Mouse (Mus musculus) liver, embryonic 11.5 days (tissue): Measurements from ENCODE around the gene Bpifc. TPM values are rescaled to one million over a fixed set of nuclear protein-coding genes. Genes with fewer than 3 reads are reported as not detected.
A peak's percentile ranks its signal among the peaks of the same experiment; 100 is the strongest.

Experiments used
- ATAC-seq: fragments of 200-750 bp; cut with Nextera tagmentation; replicated peaks from 2 replicates; pipeline ENCODE4 v1.8.0; 2017; ENCODE audit warnings: moderate number of reproducible peaks, mild to moderate bottlenecking, moderate TSS enrichment, moderate library complexity; ENCODE audit not compliant: low FRiP score
- DNase-seq: peaks from one replicate; pipeline ENCODE4 v3.0.0-alpha.2; 2017; ENCODE audit warnings: low spot score
- H3K27ac ChIP-seq: fragments of 300-500 bp; sonication (generic); 2 replicates; pipeline ENCODE4 v1.5.1; 2014; ENCODE audit warnings: mild to moderate bottlenecking, low read depth, low read length, control low read depth
- H3K27me3 ChIP-seq: fragments of 300-500 bp; sonication (generic); replicated peaks from 2 replicates; pipeline ENCODE4 v1.6.1; 2014; ENCODE audit warnings: low read length, mixed read lengths; ENCODE audit not compliant: control insufficient read depth, insufficient read depth
- H3K36me3 ChIP-seq: fragments of 300-500 bp; sonication (generic); 2 replicates; pipeline ENCODE4 v1.6.1; 2014; ENCODE audit warnings: mild to moderate bottlenecking, low read length, moderate library complexity, mixed read lengths; ENCODE audit not compliant: control insufficient read depth, insufficient read depth
- H3K4me1 ChIP-seq: fragments of 300-500 bp; sonication (generic); replicated peaks from 2 replicates; pipeline ENCODE4 v1.6.1; 2014; ENCODE audit warnings: low read length, mixed read lengths; ENCODE audit not compliant: control insufficient read depth, insufficient read depth
- H3K4me2 ChIP-seq: fragments of 300-500 bp; sonication (generic); 2 replicates; pipeline ENCODE4 v1.6.1; 2014; ENCODE audit warnings: mild to moderate bottlenecking, control low read depth, moderate library complexity
- H3K4me3 ChIP-seq: fragments of 300-500 bp; sonication (generic); 2 replicates; pipeline ENCODE4 v1.5.1; 2014; ENCODE audit warnings: low read depth, low read length, control low read depth
- H3K9ac ChIP-seq: fragments of 300-500 bp; sonication (generic); 2 replicates; pipeline ENCODE4 v1.6.1; 2014; ENCODE audit warnings: low read depth, low read length, control low read depth
- H3K9me3 ChIP-seq: fragments of 300-500 bp; sonication (generic); 2 replicates; pipeline ENCODE4 v1.6.1; 2016; ENCODE audit warnings: low read length, inconsistent platforms, mixed read lengths; ENCODE audit not compliant: control insufficient read depth
- WGBS: fragments of 180-500 bp; shearing (Covaris S2); extraction: QIAGEN DNeasy Blood & Tissue Kit; methylation state at CpG from one replicate; pipeline ENCODE4 v1.1.7; 2014; 5-methylcytosine and 5-hydroxymethylcytosine counted together
- polyA plus RNA-seq: library from polyadenylated mRNA; unstranded; fragments of >200 nt; fragmentation: Nextera tagmentation; extraction: Ambion mirVana; gene quantifications from 2 replicates; pipeline ENCODE4 v1.2.1, GENCODE M21; 2014

Bpifc gene
- not detected in 2 replicates for polyA plus RNA-seq

DNA sequence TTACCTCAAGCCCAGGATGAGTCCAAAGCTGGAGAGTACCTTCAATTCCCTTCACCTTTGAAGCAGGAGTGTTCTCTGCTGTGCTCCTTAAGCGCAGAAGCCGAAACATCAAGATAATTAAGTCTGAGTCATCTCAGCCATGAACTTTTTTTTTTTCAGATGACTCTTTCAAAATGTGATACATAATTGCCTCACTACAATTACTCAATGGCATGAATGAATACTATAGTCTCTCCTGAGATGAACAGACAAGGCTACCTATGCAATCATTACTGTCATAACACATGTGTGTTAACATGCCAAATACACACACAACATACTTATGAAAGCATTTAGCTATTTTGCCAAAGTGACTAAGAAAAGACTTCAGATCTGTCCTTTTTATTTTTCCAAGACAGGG, at the start of gene Bpifc:
Bpifc (minus strand) TSS at position 115 of the 400 bp plus-strand sequence.
- Histone ChIP-seq H3K4me3 (no peak within 1 kb of the TSS), H3K4me2 (no peak within 1 kb of the TSS), H3K27ac (no peak within 1 kb of the TSS), H3K9me3 (no peaks in the 10 kb centered on the region), H3K27me3 (no peaks in the 10 kb centered on the region), H3K9ac (no peak within 1 kb of the TSS), H3K4me1 (no peaks in the 10 kb centered on the region), H3K36me3 (no peaks in the 10 kb centered on the region)
- 84% methylated on average over 2 of the region's 2 CpGs for WGBS
- ATAC-seq = no peak
- DNase-seq = no peak

- 76% methylated on average over 3 of the region's 3 CpGs for WGBS
- no peak overlapping the region for H3K4me2 ChIP-seq
- H3K27ac ChIP-seq = no peak overlapping the region
- ATAC-seq = no peak
- peaks cover 2% of the 10 kb centered on the region; the same call in 1 of the 2 replicates for H3K9me3 ChIP-seq
- H3K4me3 ChIP-seq = no peak overlapping the region
- H3K36me3 ChIP-seq = no peaks in the 10 kb centered on the region
- H3K4me1 ChIP-seq = no peaks in the 10 kb centered on the region
- H3K9ac ChIP-seq = no peak overlapping the region
- no peak for DNase-seq
- H3K27me3 ChIP-seq = no peaks in the 10 kb centered on the region
These were observed 48.6 kb upstream of the Bpifc start for GRCm38 (mm10) chr10:86060267-86060666.

DNA sequence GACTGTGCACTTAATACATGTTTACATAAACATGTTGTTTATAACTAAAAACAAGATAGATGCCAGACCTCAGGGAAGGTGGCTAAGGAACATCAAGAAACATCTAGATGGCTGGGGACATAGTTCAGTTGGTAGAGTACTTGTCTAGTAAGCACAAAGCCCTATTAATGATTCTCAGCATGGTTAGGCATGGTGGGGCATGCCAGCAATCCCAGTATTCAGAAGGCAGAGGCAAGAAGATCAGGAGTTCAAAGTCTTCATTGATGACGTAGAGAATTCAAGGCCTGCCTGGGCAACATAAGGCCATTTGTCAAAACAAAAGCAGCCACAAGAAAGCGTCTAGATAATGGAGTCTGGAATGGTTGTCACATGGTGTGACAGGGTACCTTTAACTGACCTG, 46.0 kb upstream of the Bpifc start:
- no peak overlapping the region for H3K9ac ChIP-seq
- H3K4me1 ChIP-seq = peaks cover 7% of the 10 kb centered on the region
- no peaks in the 10 kb centered on the region for H3K36me3 ChIP-seq
- H3K27ac ChIP-seq = no peak overlapping the region
- 80% methylated on average over 2 of the region's 2 CpGs for WGBS
- H3K27me3 ChIP-seq = no peaks in the 10 kb centered on the region
- ATAC-seq (no peak), DNase-seq (no peak)
- H3K9me3 ChIP-seq = peaks cover 2% of the 10 kb centered on the region; the same call in 1 of the 2 replicates
- no peak overlapping the region for H3K4me3 ChIP-seq
- H3K4me2 ChIP-seq = no peak overlapping the region

GRCm38 (mm10) chr10:86057286-86057685, 45.6 kb upstream of the Bpifc start:
- no peak overlapping the region for H3K27ac ChIP-seq
- WGBS = 85% methylated on average over 11 of the region's 11 CpGs
- no peaks in the 10 kb centered on the region for H3K27me3 ChIP-seq
- no peak overlapping the region for H3K4me2 ChIP-seq
- H3K9ac ChIP-seq = no peak overlapping the region
- DNase-seq (no peak), ATAC-seq (no peak)
- H3K9me3 ChIP-seq = peaks cover 2% of the 10 kb centered on the region; the same call in 1 of the 2 replicates
- no peaks in the 10 kb centered on the region for H3K36me3 ChIP-seq
- H3K4me1 ChIP-seq = peaks cover 7% of the 10 kb centered on the region
- no peak overlapping the region for H3K4me3 ChIP-seq

DNA sequence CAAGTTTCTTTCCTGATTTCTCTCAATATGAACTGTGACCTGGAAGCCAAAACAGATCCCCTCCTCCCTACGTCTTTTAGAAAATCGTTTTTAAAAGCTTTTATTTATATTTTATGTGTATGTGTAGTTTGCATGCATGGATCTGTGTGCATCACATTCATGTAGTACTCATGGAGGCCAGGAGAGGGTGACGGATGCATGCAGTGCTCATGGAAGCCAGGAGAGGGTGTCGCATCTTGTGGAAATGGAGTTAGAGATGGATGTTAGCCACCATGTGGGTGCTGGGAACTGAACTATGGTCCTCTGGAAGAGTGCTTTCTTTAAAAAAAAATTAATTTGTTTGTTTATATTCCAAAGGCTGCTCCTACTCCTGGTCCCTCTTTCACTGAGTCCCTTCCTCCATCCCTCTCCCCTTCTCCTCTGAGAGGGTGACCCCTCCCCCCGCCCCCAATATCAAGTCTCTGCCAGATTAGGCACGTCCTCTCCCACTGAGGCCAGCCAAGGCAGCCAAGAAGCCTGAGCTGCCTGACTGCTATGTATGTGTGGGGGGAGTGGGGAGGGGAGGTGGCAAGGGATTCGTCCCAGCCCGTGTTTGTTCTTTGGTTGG, 44.7 kb upstream of the Bpifc start:
- ATAC-seq (no peak), DNase-seq (no peak)
- H3K9ac ChIP-seq = no peak overlapping the region
- no peaks in the 10 kb centered on the region for H3K9me3 ChIP-seq
- no peak overlapping the region for H3K4me3 ChIP-seq
- H3K36me3 ChIP-seq = peaks cover under 1% of the 10 kb centered on the region; the same call in 1 of the 2 replicates
- no peak overlapping the region for H3K4me2 ChIP-seq
- H3K27me3 ChIP-seq = no peaks in the 10 kb centered on the region
- H3K4me1 ChIP-seq = peaks cover 9% of the 10 kb centered on the region
- 81% methylated on average over 8 of the region's 8 CpGs for WGBS
- no peak overlapping the region for H3K27ac ChIP-seq

- ATAC-seq (peak; percentile 76), DNase-seq (no peak)
- H3K9ac ChIP-seq = no peak overlapping the region
- no peaks in the 10 kb centered on the region for H3K27me3 ChIP-seq
- H3K36me3 ChIP-seq = peaks cover 7% of the 10 kb centered on the region
- no peak overlapping the region for H3K4me2 ChIP-seq
- peaks cover 9% of the 10 kb centered on the region for H3K4me1 ChIP-seq
- WGBS = 60% methylated on average over 10 of the region's 10 CpGs
- H3K9me3 ChIP-seq = no peaks in the 10 kb centered on the region
- no peak overlapping the region for H3K27ac ChIP-seq
- H3K4me3 ChIP-seq = no peak overlapping the region
These were observed 41.3 kb upstream of the Bpifc start for GRCm38 (mm10) chr10:86052818-86053522.

- Histone ChIP-seq H3K27me3 (no peaks in the 10 kb centered on the region), H3K9me3 (no peaks in the 10 kb centered on the region), H3K4me1 (peaks cover 9% of the 10 kb centered on the region), H3K9ac (no peak overlapping the region), H3K27ac (no peak overlapping the region), H3K4me2 (no peak overlapping the region), H3K36me3 (peaks cover 13% of the 10 kb centered on the region), H3K4me3 (no peak overlapping the region)
- DNase-seq = no peak
- 79% methylated on average over 2 of the region's 2 CpGs for WGBS
- ATAC-seq = no peak
These were observed 38.8 kb upstream of the Bpifc start for GRCm38 (mm10) chr10:86050522-86050921.

- Histone ChIP-seq H3K27me3 (no peaks in the 10 kb centered on the region), H3K9ac (no peak overlapping the region), H3K4me1 (peaks cover 2% of the 10 kb centered on the region; the same call in 1 of the 2 replicates), H3K4me3 (no peak overlapping the region), H3K9me3 (no peaks in the 10 kb centered on the region), H3K4me2 (no peak overlapping the region), H3K27ac (no peak overlapping the region), H3K36me3 (peaks cover 20% of the 10 kb centered on the region)
- DNase-seq = no peak
- no peak for ATAC-seq
- 93% methylated on average over 9 of the region's 9 CpGs for WGBS
These were observed 36.1 kb upstream of the Bpifc start for GRCm38 (mm10) chr10:86047786-86048185.

- no peak for ATAC-seq
- no peaks in the 10 kb centered on the region for H3K27me3 ChIP-seq
- no peak overlapping the region for H3K4me2 ChIP-seq
- H3K27ac ChIP-seq = no peak overlapping the region
- no peak for DNase-seq
- H3K4me1 ChIP-seq = no peaks in the 10 kb centered on the region
- H3K36me3 ChIP-seq = peaks cover 20% of the 10 kb centered on the region
- no peak overlapping the region for H3K9ac ChIP-seq
- H3K4me3 ChIP-seq = no peak overlapping the region
- WGBS = 97% methylated on average over 1 of the region's 1 CpGs
- no peaks in the 10 kb centered on the region for H3K9me3 ChIP-seq
These were observed 34.7 kb upstream of the Bpifc start for GRCm38 (mm10) chr10:86046371-86046770.
